Mouse (Mus musculus): ENCODE measurements around the gene Abcc4. TPM values are rescaled to one million over a fixed set of nuclear protein-coding genes. Genes with fewer than 3 reads are reported as not detected.
A peak's percentile ranks its signal among the peaks of the same experiment; 100 is the strongest.

The Abcc4 gene
- polyA plus RNA-seq, 1 experiment from 2014 or later: 1.2 TPM

DNA sequence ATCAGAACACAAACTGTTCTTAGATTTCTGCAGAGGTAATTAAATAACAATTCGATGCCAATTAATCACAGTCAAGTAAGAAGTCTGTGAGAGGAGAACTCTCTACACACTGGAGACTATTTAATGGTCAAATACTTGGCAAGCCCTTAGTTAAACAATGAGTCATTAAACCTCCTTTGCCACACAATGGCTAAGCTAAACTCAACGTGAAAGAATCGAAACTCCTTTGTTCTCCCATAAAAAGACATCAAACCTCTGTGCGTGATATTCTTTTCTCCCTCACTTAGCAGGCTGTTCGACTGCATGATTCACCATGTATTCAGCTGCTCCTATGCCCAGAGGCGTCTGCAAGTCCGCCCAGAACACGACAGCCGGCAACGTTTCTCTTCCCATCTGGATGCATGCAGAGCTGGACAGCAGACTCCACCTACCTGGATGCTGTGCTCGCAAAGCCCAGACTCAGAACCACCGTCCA lies 139.8 kb downstream of the Abcc4 start:
- H3K4me2 ChIP-seq (ENCODE audit: low read depth, low read length): no peak overlapping the region
- no peaks in the 10 kb centered on the region for H3K36me3 ChIP-seq (replicated peaks; ENCODE audit: insufficient read depth, low read length)
- TF ChIP-seq CTCF (IDR thresholded peaks at IDR 0.05; ENCODE audit: low read depth): no peak
- TF ChIP-seq EP300 (IDR thresholded peaks at IDR 0.05; ENCODE audit: low read depth): no peak
- ATAC-seq (no peak), DNase-seq (no peak)
- H3K27ac ChIP-seq (ENCODE audit: low read depth): no peak overlapping the region
- H3K4me3 ChIP-seq (ENCODE audit: low read depth, low read length): no peak overlapping the region
- H3K4me1 ChIP-seq (ENCODE audit: insufficient read depth): no peaks in the 10 kb centered on the region
- no peak overlapping the region for H3K9ac ChIP-seq (replicated peaks)
- H3K27me3 ChIP-seq (ENCODE audit: insufficient read depth, low read length): no peaks in the 10 kb centered on the region
- no peaks in the 10 kb centered on the region for H3K9me3 ChIP-seq (ENCODE audit: low read length)
- WGBS (ENCODE audit: insufficient replicate concordance): 67% methylated on average over 12 of the region's 12 CpGs

DNA sequence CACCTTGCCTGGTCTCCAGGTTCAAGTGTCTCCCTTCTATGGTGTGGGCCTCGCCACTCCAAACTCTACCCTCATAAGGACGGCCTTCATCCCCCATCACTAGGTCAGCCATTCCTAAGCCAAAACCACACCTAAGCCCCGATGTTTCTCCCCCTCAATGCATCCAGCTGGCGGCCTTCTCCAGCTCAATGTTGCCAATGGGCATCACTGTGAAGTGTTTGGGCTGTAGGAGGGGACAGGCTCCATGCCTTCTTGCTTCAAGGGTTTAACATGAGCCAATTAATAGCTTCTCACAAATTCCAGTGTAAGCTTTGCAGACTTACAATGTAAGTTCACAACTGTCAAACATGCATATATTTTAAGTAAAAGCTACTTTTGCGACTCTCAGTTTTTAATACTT lies 140.3 kb downstream of the Abcc4 start:
- no peaks in the 10 kb centered on the region for H3K9me3 ChIP-seq (ENCODE audit: low read length)
- H3K27me3 ChIP-seq (ENCODE audit: insufficient read depth, low read length): no peaks in the 10 kb centered on the region
- H3K4me1 ChIP-seq (ENCODE audit: insufficient read depth): no peaks in the 10 kb centered on the region
- no peaks in the 10 kb centered on the region for H3K36me3 ChIP-seq (replicated peaks; ENCODE audit: insufficient read depth, low read length)
- H3K9ac ChIP-seq (replicated peaks): no peak overlapping the region
- TF ChIP-seq CTCF (IDR thresholded peaks at IDR 0.05; ENCODE audit: low read depth): no peak
- TF ChIP-seq EP300 (IDR thresholded peaks at IDR 0.05; ENCODE audit: low read depth): no peak
- H3K4me2 ChIP-seq (ENCODE audit: low read depth, low read length): no peak overlapping the region
- DNase-seq (no peak), ATAC-seq (no peak)
- 85% methylated on average over 5 of the region's 5 CpGs for WGBS (ENCODE audit: insufficient replicate concordance)
- no peak overlapping the region for H3K4me3 ChIP-seq (ENCODE audit: low read depth, low read length)
- H3K27ac ChIP-seq (ENCODE audit: low read depth): no peak overlapping the region

DNA sequence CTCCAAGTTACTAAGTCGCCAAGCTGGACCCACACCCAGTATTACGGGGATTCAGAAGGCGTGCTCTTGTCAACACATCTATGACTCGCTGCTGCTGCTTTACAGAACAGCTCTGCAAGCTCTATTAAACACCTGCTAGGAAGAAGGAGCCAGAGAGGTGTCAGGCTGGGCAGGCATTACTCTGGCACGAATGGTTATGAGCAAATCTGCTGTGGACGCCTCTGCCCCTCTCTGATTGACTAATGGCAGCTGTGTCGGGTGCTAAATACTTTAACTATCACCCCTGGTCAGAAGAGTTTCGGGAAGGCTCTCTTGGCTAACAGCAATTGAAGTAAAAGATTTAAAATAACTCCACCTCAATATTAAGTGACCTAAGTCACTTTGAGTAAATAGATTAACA lies 142.4 kb downstream of the Abcc4 start:
- no peak for ATAC-seq
- H3K9ac ChIP-seq (replicated peaks): no peak overlapping the region

DNA sequence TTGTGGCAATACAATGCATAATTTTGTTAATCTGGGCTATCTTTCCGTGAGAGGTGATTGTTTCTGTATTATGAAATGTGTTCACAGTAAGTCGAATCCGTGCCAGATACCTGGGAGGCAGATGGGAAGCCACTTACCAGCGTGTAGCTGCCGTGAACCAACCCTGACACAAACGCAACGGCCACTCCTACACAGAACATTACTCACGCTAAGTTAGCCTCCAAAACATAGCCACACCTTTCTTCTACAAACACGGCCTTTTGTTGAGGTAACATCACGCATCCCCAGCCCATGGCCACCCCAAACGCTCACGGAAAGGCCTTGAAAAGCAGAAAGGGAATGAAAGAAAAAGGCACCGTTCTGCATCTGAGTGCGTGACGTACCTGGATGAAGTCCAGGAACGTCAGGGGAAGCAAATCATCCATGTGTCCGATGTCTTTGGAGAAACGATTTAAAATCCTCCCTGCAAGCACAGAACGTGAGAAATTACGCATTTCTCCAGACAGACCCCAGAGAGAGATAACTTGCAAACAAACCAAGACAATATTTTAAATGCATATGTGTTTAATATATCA lies 153.0 kb downstream of the Abcc4 start:
- no peaks in the 10 kb centered on the region for H3K9me3 ChIP-seq (ENCODE audit: low read length)
- TF ChIP-seq CTCF (IDR thresholded peaks at IDR 0.05; ENCODE audit: low read depth) (no peak), EP300 (IDR thresholded peaks at IDR 0.05; ENCODE audit: low read depth) (no peak)
- H3K4me1 ChIP-seq (ENCODE audit: insufficient read depth): peaks cover 7% of the 10 kb centered on the region; the same call in 1 of the 2 replicates
- no peaks in the 10 kb centered on the region for H3K36me3 ChIP-seq (replicated peaks; ENCODE audit: insufficient read depth, low read length)
- DNase-seq: no peak
- 85% methylated on average over 20 of the region's 20 CpGs for WGBS (ENCODE audit: insufficient replicate concordance)
- H3K27ac ChIP-seq (ENCODE audit: low read depth): no peak overlapping the region
- no peak overlapping the region for H3K4me2 ChIP-seq (ENCODE audit: low read depth, low read length)
- no peaks in the 10 kb centered on the region for H3K27me3 ChIP-seq (ENCODE audit: insufficient read depth, low read length)
- no peak overlapping the region for H3K4me3 ChIP-seq (ENCODE audit: low read depth, low read length)
- no peak for ATAC-seq
- no peak overlapping the region for H3K9ac ChIP-seq (replicated peaks)

More for the DNA sequence above, 142.4 kb downstream of the Abcc4 start:
- WGBS (ENCODE audit: insufficient replicate concordance): 77% methylated on average over 8 of the region's 8 CpGs
- Histone ChIP-seq H3K36me3 (replicated peaks; ENCODE audit: insufficient read depth, low read length) (no peaks in the 10 kb centered on the region), H3K4me2 (ENCODE audit: low read depth, low read length) (no peak overlapping the region), H3K4me1 (ENCODE audit: insufficient read depth) (no peaks in the 10 kb centered on the region), H3K4me3 (ENCODE audit: low read depth, low read length) (no peak overlapping the region), H3K9me3 (ENCODE audit: low read length) (no peaks in the 10 kb centered on the region), H3K27me3 (ENCODE audit: insufficient read depth, low read length) (no peaks in the 10 kb centered on the region), H3K27ac (ENCODE audit: low read depth) (no peak overlapping the region)
- TF ChIP-seq EP300 (IDR thresholded peaks at IDR 0.05; ENCODE audit: low read depth): no peak
- TF ChIP-seq CTCF (IDR thresholded peaks at IDR 0.05; ENCODE audit: low read depth): no peak
- no peak for DNase-seq

GRCm38 (mm10) chr14:118552390-118552789 lies 153.6 kb downstream of the Abcc4 start:
- no peak overlapping the region for H3K27ac ChIP-seq (ENCODE audit: low read depth)
- 63% methylated on average over 5 of the region's 5 CpGs for WGBS (ENCODE audit: insufficient replicate concordance)
- H3K9ac ChIP-seq (replicated peaks): no peak overlapping the region
- H3K4me3 ChIP-seq (ENCODE audit: low read depth, low read length): no peak overlapping the region
- DNase-seq: no peak
- no peaks in the 10 kb centered on the region for H3K36me3 ChIP-seq (replicated peaks; ENCODE audit: insufficient read depth, low read length)
- no peak for ATAC-seq
- TF ChIP-seq CTCF (IDR thresholded peaks at IDR 0.05; ENCODE audit: low read depth) (no peak), EP300 (IDR thresholded peaks at IDR 0.05; ENCODE audit: low read depth) (no peak)
- no peaks in the 10 kb centered on the region for H3K9me3 ChIP-seq (ENCODE audit: low read length)
- peak overlapping the region; percentile 69 for H3K4me2 ChIP-seq (ENCODE audit: low read depth, low read length)
- no peaks in the 10 kb centered on the region for H3K27me3 ChIP-seq (ENCODE audit: insufficient read depth, low read length)
- H3K4me1 ChIP-seq (ENCODE audit: insufficient read depth): peaks cover 7% of the 10 kb centered on the region; the same call in 1 of the 2 replicates

GRCm38 (mm10) chr14:118551725-118552285 lies 154.2 kb downstream of the Abcc4 start:
- peak overlapping the region; percentile 47 for H3K9ac ChIP-seq (replicated peaks)
- peaks cover 7% of the 10 kb centered on the region; the same call in 1 of the 2 replicates for H3K4me1 ChIP-seq (ENCODE audit: insufficient read depth)
- no peaks in the 10 kb centered on the region for H3K36me3 ChIP-seq (replicated peaks; ENCODE audit: insufficient read depth, low read length)
- ATAC-seq (peak; percentile 85), DNase-seq (peak; percentile 29)
- 0 out of 2 replicates have a peak overlapping the region, but pooled peaks have one; percentile 12 for H3K27ac ChIP-seq (ENCODE audit: low read depth)
- H3K9me3 ChIP-seq (ENCODE audit: low read length): no peaks in the 10 kb centered on the region
- no peaks in the 10 kb centered on the region for H3K27me3 ChIP-seq (ENCODE audit: insufficient read depth, low read length)
- peak overlapping the region; percentile 32 for H3K4me3 ChIP-seq (ENCODE audit: low read depth, low read length)
- 18% methylated on average over 24 of the region's 24 CpGs for WGBS (ENCODE audit: insufficient replicate concordance)
- peak overlapping the region; percentile 69 for H3K4me2 ChIP-seq (ENCODE audit: low read depth, low read length)
- TF ChIP-seq EP300 (IDR thresholded peaks at IDR 0.05; ENCODE audit: low read depth) (peak; percentile 48; the same call in 1 of the 2 replicates), CTCF (IDR thresholded peaks at IDR 0.05; ENCODE audit: low read depth) (no peak)

Data from liver, postnatal 0 days (tissue).